Mouse (Mus musculus): ENCODE results near the gene Mrpl1.

Mrpl1 gene

GRCm38 (mm10) chr5:96189761-96190160 is 19.5 kb upstream of the Mrpl1 start:
- Histone ChIP-seq H3K36me3 (ENCODE audit: control insufficient read depth, insufficient read depth, low read length, poor library complexity, severe bottlenecking) (no peaks in the 10 kb centered on the region), H3K27me3 (ENCODE audit: control insufficient read depth, insufficient read depth, low read length, poor library complexity, severe bottlenecking) (no peaks in the 10 kb centered on the region)
- DNase-seq (ENCODE audit: low read depth, low spot score) = no peak

- no peak for DNase-seq (ENCODE audit: low read depth, low spot score)
- Histone ChIP-seq H3K36me3 (ENCODE audit: control insufficient read depth, insufficient read depth, low read length, poor library complexity, severe bottlenecking) (no peaks in the 10 kb centered on the region), H3K27me3 (ENCODE audit: control insufficient read depth, insufficient read depth, low read length, poor library complexity, severe bottlenecking) (no peaks in the 10 kb centered on the region)
These were observed 18.0 kb upstream of the Mrpl1 start for GRCm38 (mm10) chr5:96191251-96191650.

GRCm38 (mm10) chr5:96196547-96197052 is 12.7 kb upstream of the Mrpl1 start:
- DNase-seq (ENCODE audit: low read depth, low spot score) = no peak
- Histone ChIP-seq H3K36me3 (ENCODE audit: control insufficient read depth, insufficient read depth, low read length, poor library complexity, severe bottlenecking) (no peaks in the 10 kb centered on the region), H3K27me3 (ENCODE audit: control insufficient read depth, insufficient read depth, low read length, poor library complexity, severe bottlenecking) (no peaks in the 10 kb centered on the region; the same call in 1 of the 2 replicates)

GRCm38 (mm10) chr5:96198271-96198670 is 11.0 kb upstream of the Mrpl1 start:
- DNase-seq (ENCODE audit: low read depth, low spot score) = no peak
- Histone ChIP-seq H3K36me3 (ENCODE audit: control insufficient read depth, insufficient read depth, low read length, poor library complexity, severe bottlenecking) (no peaks in the 10 kb centered on the region), H3K27me3 (ENCODE audit: control insufficient read depth, insufficient read depth, low read length, poor library complexity, severe bottlenecking) (no peaks in the 10 kb centered on the region; the same call in 1 of the 2 replicates)

- H3K27me3 ChIP-seq (ENCODE audit: control insufficient read depth, insufficient read depth, low read length, poor library complexity, severe bottlenecking) = no peaks in the 10 kb centered on the region; the same call in 1 of the 2 replicates
- no peaks in the 10 kb centered on the region for H3K36me3 ChIP-seq (ENCODE audit: control insufficient read depth, insufficient read depth, low read length, poor library complexity, severe bottlenecking)
- no peak for DNase-seq (ENCODE audit: low read depth, low spot score)
These were observed 9.0 kb upstream of the Mrpl1 start for GRCm38 (mm10) chr5:96200269-96200668.

- H3K27me3 ChIP-seq (ENCODE audit: control insufficient read depth, insufficient read depth, low read length, poor library complexity, severe bottlenecking) = no peaks in the 10 kb centered on the region; the same call in 1 of the 2 replicates
- no peak for DNase-seq (ENCODE audit: low read depth, low spot score)
- H3K36me3 ChIP-seq (ENCODE audit: control insufficient read depth, insufficient read depth, low read length, poor library complexity, severe bottlenecking) = no peaks in the 10 kb centered on the region
These were observed 7.7 kb upstream of the Mrpl1 start for GRCm38 (mm10) chr5:96201462-96202154.

GRCm38 (mm10) chr5:96206897-96207296 is 2.4 kb upstream of the Mrpl1 start:
- DNase-seq (ENCODE audit: low read depth, low spot score) = no peak
- Histone ChIP-seq H3K27me3 (ENCODE audit: control insufficient read depth, insufficient read depth, low read length, poor library complexity, severe bottlenecking) (no peaks in the 10 kb centered on the region), H3K36me3 (ENCODE audit: control insufficient read depth, insufficient read depth, low read length, poor library complexity, severe bottlenecking) (no peaks in the 10 kb centered on the region)

GRCm38 (mm10) chr5:96207531-96207930 is 1.8 kb upstream of the Mrpl1 start:
- no peaks in the 10 kb centered on the region for H3K36me3 ChIP-seq (ENCODE audit: control insufficient read depth, insufficient read depth, low read length, poor library complexity, severe bottlenecking)
- DNase-seq (ENCODE audit: low read depth, low spot score) = no peak
- no peaks in the 10 kb centered on the region for H3K27me3 ChIP-seq (ENCODE audit: control insufficient read depth, insufficient read depth, low read length, poor library complexity, severe bottlenecking)

- Histone ChIP-seq H3K36me3 (ENCODE audit: control insufficient read depth, insufficient read depth, low read length, poor library complexity, severe bottlenecking) (no peaks in the 10 kb centered on the region), H3K27me3 (ENCODE audit: control insufficient read depth, insufficient read depth, low read length, poor library complexity, severe bottlenecking) (no peaks in the 10 kb centered on the region)
- DNase-seq (ENCODE audit: low read depth, low spot score) = peak; percentile 18
These were observed 750 bp upstream of the Mrpl1 start for GRCm38 (mm10) chr5:96208543-96208942.

- Histone ChIP-seq H3K36me3 (ENCODE audit: control insufficient read depth, insufficient read depth, low read length, poor library complexity, severe bottlenecking) (no peaks in the 10 kb centered on the region), H3K27me3 (ENCODE audit: control insufficient read depth, insufficient read depth, low read length, poor library complexity, severe bottlenecking) (no peaks in the 10 kb centered on the region)
- peak; percentile 96 for DNase-seq (ENCODE audit: low read depth, low spot score)
These were observed 757 bp downstream of the Mrpl1 start for GRCm38 (mm10) chr5:96209916-96210583.

- Histone ChIP-seq H3K27me3 (ENCODE audit: control insufficient read depth, insufficient read depth, low read length, poor library complexity, severe bottlenecking) (no peaks in the 10 kb centered on the region), H3K36me3 (ENCODE audit: control insufficient read depth, insufficient read depth, low read length, poor library complexity, severe bottlenecking) (no peaks in the 10 kb centered on the region)
- DNase-seq (ENCODE audit: low read depth, low spot score) = no peak
These were observed 9.4 kb downstream of the Mrpl1 start for GRCm38 (mm10) chr5:96218648-96219047.

GRCm38 (mm10) chr5:96219512-96219911 is 10.2 kb downstream of the Mrpl1 start:
- DNase-seq (ENCODE audit: low read depth, low spot score) = peak; percentile 38
- Histone ChIP-seq H3K36me3 (ENCODE audit: control insufficient read depth, insufficient read depth, low read length, poor library complexity, severe bottlenecking) (no peaks in the 10 kb centered on the region; the same call in 1 of the 2 replicates), H3K27me3 (ENCODE audit: control insufficient read depth, insufficient read depth, low read length, poor library complexity, severe bottlenecking) (no peaks in the 10 kb centered on the region)

- no peaks in the 10 kb centered on the region for H3K27me3 ChIP-seq (ENCODE audit: control insufficient read depth, insufficient read depth, low read length, poor library complexity, severe bottlenecking)
- DNase-seq (ENCODE audit: low read depth, low spot score) = peak; percentile 11
- H3K36me3 ChIP-seq (ENCODE audit: control insufficient read depth, insufficient read depth, low read length, poor library complexity, severe bottlenecking) = peaks cover 2% of the 10 kb centered on the region; the same call in 1 of the 2 replicates
These were observed 12.0 kb downstream of the Mrpl1 start for GRCm38 (mm10) chr5:96221298-96221697.

GRCm38 (mm10) chr5:96221812-96222585 is 12.7 kb downstream of the Mrpl1 start:
- peaks cover 4% of the 10 kb centered on the region; the same call in 1 of the 2 replicates for H3K36me3 ChIP-seq (ENCODE audit: control insufficient read depth, insufficient read depth, low read length, poor library complexity, severe bottlenecking)
- no peaks in the 10 kb centered on the region for H3K27me3 ChIP-seq (ENCODE audit: control insufficient read depth, insufficient read depth, low read length, poor library complexity, severe bottlenecking)
- peak; percentile 93 for DNase-seq (ENCODE audit: low read depth, low spot score)

- Histone ChIP-seq H3K36me3 (ENCODE audit: control insufficient read depth, insufficient read depth, low read length, poor library complexity, severe bottlenecking) (peaks cover 6% of the 10 kb centered on the region), H3K27me3 (ENCODE audit: control insufficient read depth, insufficient read depth, low read length, poor library complexity, severe bottlenecking) (no peaks in the 10 kb centered on the region)
- no peak for DNase-seq (ENCODE audit: low read depth, low spot score)
These were observed 13.7 kb downstream of the Mrpl1 start for GRCm38 (mm10) chr5:96222964-96223363.

Data from splenic B cell, adult 2 months (primary cell).